Mouse (Mus musculus) inflammation-experienced regulatory T-cells, adult 16 weeks (primary cell): ENCODE data around the gene Ccdc102a. TPM values are rescaled to one million over a fixed set of nuclear protein-coding genes. Genes with fewer than 3 reads are reported as not detected.

Experiments
- polyA plus RNA-seq: library from polyadenylated mRNA; unstranded; fragments of 100-300 nt; shearing (Covaris generic); gene quantifications from one replicate; pipeline ENCODE4 v1.2.1, GENCODE M21; 2017

Gene Ccdc102a
- polyA plus RNA-seq = not detected

DNA sequence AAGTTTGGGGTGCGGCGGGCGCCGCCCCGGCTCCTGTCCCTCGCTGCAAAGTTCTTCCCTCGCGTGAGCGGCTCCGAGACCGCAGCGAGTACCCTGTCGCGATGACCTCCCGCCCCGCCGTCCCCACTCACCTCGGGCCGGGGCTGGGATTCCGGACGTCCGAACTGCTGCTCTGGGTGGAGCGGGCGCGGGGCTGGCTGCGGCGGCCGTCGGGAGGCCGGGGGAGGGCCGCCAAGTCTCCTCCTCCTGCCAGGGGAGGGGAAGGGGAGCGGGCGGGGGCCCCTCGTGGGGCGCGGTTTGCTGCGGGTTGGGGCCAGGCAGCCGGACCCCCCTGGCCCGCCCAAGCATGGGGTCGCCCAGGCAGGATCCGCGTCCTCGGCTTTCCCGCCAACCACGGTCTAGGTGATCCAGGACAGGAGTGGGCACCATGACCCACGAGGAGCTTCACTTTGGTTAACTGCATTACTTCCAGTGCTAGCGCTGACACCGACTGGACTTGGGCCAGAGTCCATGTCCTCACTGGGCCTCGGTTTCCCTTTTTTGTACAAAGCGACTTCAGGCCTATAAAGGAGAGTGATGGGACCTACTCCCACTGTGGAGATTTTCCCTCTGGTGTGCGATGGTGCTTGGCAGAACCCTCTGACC, at the start of gene Ccdc102a:
Gene Ccdc102a, minus strand, starts transcription at position 248 of the 645 bp plus-strand sequence.

DNA sequence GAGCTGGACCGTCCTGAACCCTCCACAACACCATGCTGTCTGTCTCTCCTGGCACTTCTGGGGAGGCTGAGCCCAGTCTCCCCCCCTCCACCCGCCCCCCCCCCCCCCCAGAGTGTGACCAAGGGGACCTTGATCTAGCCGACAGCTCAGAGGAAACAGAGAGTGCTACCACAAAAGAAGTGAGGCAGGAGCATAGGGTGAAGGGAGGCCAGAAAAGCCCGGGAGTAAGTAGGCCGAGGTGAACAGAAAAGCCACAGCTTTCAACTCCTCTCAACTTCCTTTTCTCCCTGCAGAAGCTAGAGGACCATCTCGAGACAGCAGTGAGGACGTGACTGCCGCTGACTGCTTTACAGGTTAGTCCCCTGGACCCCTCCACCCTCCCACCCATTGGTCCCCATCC, 5.5 kb upstream of the Ccdc102a start, which contains the start of gene Adgrg5:
Gene Adgrg5, plus strand, starts transcription at position 290 of the 400 bp plus-strand sequence.

DNA sequence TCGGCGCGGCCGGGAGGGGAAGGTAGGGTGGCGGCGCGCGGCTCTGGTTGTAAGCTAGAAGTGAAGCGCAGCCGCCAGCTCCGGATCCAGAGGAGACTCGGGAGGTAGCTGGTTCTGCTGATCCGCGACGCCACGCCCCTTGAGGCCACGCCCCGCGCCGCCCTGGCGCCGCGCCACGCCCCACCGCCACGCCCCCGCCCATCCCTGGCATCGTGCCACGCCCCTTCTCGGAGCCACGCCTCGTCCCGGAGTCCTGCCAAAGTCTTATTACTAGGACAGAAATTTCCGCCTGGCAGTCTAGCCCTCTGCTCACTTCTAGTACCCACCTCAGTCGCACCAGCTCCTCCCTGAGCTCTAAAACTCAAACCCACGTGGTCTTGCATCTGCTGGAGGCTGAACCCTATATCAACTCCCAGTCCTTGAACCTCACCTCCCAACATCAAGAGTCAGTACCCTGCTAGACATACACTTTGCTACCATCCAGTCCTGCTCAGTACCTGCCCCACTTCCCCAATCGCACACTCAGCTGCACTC, 41.6 kb downstream of the Ccdc102a start, which contains the start of gene Dok4:
Gene Dok4, minus strand, starts transcription at position 134 of the 534 bp plus-strand sequence.

DNA sequence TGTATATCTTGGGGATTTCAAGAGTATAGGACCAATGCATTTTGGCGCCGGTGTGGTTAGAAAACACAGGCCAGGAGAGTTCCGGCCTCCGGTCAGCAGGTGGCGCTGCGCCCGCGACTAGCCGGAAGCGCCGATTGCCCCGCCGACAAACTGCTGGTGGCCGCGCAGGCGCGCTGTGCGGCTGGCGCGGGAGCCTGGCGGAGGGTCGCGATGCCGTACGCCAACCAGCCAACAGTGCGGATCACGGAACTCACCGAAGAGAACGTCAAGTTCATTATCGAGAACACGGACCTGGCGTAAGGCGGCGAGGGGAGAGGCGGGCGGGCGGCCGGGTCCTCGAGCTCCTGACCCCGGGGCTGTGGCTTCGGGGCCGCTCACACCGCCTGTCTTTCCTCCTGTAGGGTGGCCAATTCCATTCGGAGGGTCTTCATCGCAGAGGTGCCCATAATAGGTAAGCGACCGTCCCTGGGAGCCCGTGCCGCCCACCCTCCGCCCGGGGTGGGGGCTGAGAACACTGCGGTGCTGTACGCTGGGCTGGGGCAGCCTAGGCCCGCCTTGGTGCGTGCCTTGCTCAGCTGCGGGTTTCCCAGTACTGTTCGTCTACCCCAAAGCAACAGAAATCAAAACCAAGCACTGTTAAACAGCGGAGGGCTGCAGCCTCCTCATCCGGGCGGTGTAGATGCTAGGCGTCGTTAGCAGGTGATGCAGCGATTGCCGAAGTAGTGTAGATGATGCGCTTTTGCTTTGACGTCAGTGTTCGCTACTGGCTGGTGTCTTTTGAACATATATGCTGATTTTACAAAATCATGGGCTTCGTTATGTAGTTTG, 60.3 kb downstream of the Ccdc102a start, which contains the start of gene Polr2c:
Gene Polr2c, plus strand, starts transcription at position 105 of the 828 bp plus-strand sequence.

Other genes starting within 250 kb of the Ccdc102a start
- not detected for gene Pllp, start 221.8 kb downstream of the Ccdc102a start, polyA plus RNA-seq
- not detected for gene Ccl22, start 172.5 kb downstream of the Ccdc102a start, polyA plus RNA-seq
- gene Cx3cl1, start 146.1 kb downstream of the Ccdc102a start, polyA plus RNA-seq = 1.1 TPM
- gene Ccl17, start 107.6 kb downstream of the Ccdc102a start, polyA plus RNA-seq = not detected
- gene Coq9, start 79.8 kb downstream of the Ccdc102a start, polyA plus RNA-seq = 81.1 TPM
- gene Ciapin1, start 79.7 kb downstream of the Ccdc102a start, polyA plus RNA-seq = 101 TPM
- gene Polr2c, start 60.6 kb downstream of the Ccdc102a start, polyA plus RNA-seq = 117 TPM
- 3.1 TPM for gene Dok4, start 41.8 kb downstream of the Ccdc102a start, polyA plus RNA-seq
- gene Adgrg5, start 5.6 kb upstream of the Ccdc102a start, polyA plus RNA-seq = 0.21 TPM
- gene Adgrg1, start 56.7 kb upstream of the Ccdc102a start, polyA plus RNA-seq = 2.4 TPM
- 0.30 TPM for gene Adgrg3, start 99.6 kb upstream of the Ccdc102a start, polyA plus RNA-seq
- not detected for gene Drc7, start 137.0 kb upstream of the Ccdc102a start, polyA plus RNA-seq
- gene Katnb1, start 163.1 kb upstream of the Ccdc102a start, polyA plus RNA-seq = 26.7 TPM